Comparison of ENCODE assay signal across 9 mouse cellular contexts in genomic region chr16:76321527-76322165, GRCm38 (mm10). TPM values are rescaled to one million over a fixed set of nuclear protein-coding genes. Genes with fewer than 3 reads are reported as not detected.
A peak's percentile ranks its signal among the peaks of the same experiment; 100 is the strongest.
DNase-seq lines count a peak whose midpoint lies in the region; ATAC-seq and TF ChIP-seq lines count a peak whose summit lies in the region.
"Had no signal": no experiment of that assay in that cellular context is flagged by ENCODE, and none has a peak within 500 bp of the region (broad histone marks: within the 10 kb centered on the region; RNA-seq: fewer than 3 reads in every experiment).

No protein-coding gene starts in this region.

- H3K27me3 ChIP-seq in spleen, adult 2 months (ENCODE audit: control insufficient read depth, insufficient read depth, low read length), result no peaks in the 10 kb centered on the region
- no peaks in the 10 kb centered on the region for H3K27me3 ChIP-seq in embryonic facial prominence, embryonic 13.5 days
- H3K27me3 ChIP-seq in hindbrain, embryonic 14.5 days (ENCODE audit: control insufficient read depth, insufficient read depth, low read length), result no peaks in the 10 kb centered on the region

- TF ChIP-seq CTCF in spleen, adult 2 months (IDR thresholded peaks at IDR 0.05; ENCODE audit: extremely low read depth, insufficient read depth, insufficient read length, insufficient replicate concordance), result no peak

- no peaks in the 10 kb centered on the region for H3K36me3 ChIP-seq in spleen, adult 2 months (ENCODE audit: control insufficient read depth, insufficient read depth, low read length)
- peaks cover 5% of the 10 kb centered on the region; the same call in 1 of the 2 replicates for H3K36me3 ChIP-seq in embryonic facial prominence, embryonic 13.5 days
- no peaks in the 10 kb centered on the region for H3K36me3 ChIP-seq in hindbrain, embryonic 14.5 days (replicated peaks; ENCODE audit: control insufficient read depth, insufficient read depth)

- no peak for DNase-seq in spleen, adult 2 months (ENCODE audit: low read depth in 1 of 2, low spot score in 2 of 2)
- DNase-seq in spleen, postnatal 14 days (ENCODE audit: low spot score in 2 of 2), result no peak
- peak; percentile 39 for DNase-seq in hindbrain, embryonic 14.5 days (ENCODE audit: low spot score)
- peak; percentile 40 for DNase-seq in mesoderm, embryonic 11.5 days (ENCODE audit: low read depth, low spot score)
- DNase-seq in right cerebral cortex, postnatal 4 days, result no peak
- DNase-seq in gastrocnemius, postnatal 10 days, result no peak
- no peak for DNase-seq in urinary bladder, postnatal 10 days (ENCODE audit: low spot score)

- H3K27ac ChIP-seq in spleen, adult 2 months (ENCODE audit: insufficient read depth, low read length), result peak overlapping the region; percentile 55; the same call in 1 of the 2 replicates
- 0 out of 2 replicates have a peak overlapping the region, but pooled peaks have one; percentile 3 for H3K27ac ChIP-seq in embryonic facial prominence, embryonic 13.5 days
- peak overlapping the region; percentile 73 for H3K27ac ChIP-seq in hindbrain, embryonic 14.5 days
- H3K27ac ChIP-seq: macrophage had no signal

- H3K4me3 ChIP-seq in spleen, adult 2 months (ENCODE audit: extremely low read depth, insufficient read depth, insufficient read length), result no peak overlapping the region
- H3K4me3 ChIP-seq in embryonic facial prominence, embryonic 13.5 days, result 0 out of 2 replicates have a peak overlapping the region, but pooled peaks have one; percentile 13
- peak overlapping the region; percentile 11 for H3K4me3 ChIP-seq in hindbrain, embryonic 14.5 days (replicated peaks; ENCODE audit: low read length)

- peaks cover 11% of the 10 kb centered on the region; the same call in 1 of the 2 replicates for H3K4me1 ChIP-seq in spleen, adult 2 months (ENCODE audit: control insufficient read depth, insufficient read depth, insufficient read length)
- H3K4me1 ChIP-seq in embryonic facial prominence, embryonic 13.5 days, result peaks cover 31% of the 10 kb centered on the region
- peaks cover 48% of the 10 kb centered on the region for H3K4me1 ChIP-seq in hindbrain, embryonic 14.5 days (replicated peaks; ENCODE audit: control insufficient read depth, insufficient read depth, low read length)

- WGBS in spleen, adult 2 months, result 35% methylated on average over 11 of the region's 11 CpGs
- WGBS in embryonic facial prominence, embryonic 13.5 days, result 5% methylated on average over 11 of the region's 11 CpGs
- 2% methylated on average over 11 of the region's 11 CpGs for WGBS in hindbrain, embryonic 14.5 days

- no peak overlapping the region; the same call in 1 of the 2 replicates for H3K9ac ChIP-seq in embryonic facial prominence, embryonic 13.5 days
- peak overlapping the region; percentile 33; the same call in 1 of the 2 replicates for H3K9ac ChIP-seq in hindbrain, embryonic 14.5 days

- peak overlapping the region; percentile 44 for H3K4me2 ChIP-seq in embryonic facial prominence, embryonic 13.5 days
- H3K4me2 ChIP-seq in hindbrain, embryonic 14.5 days (replicated peaks), result peak overlapping the region; percentile 47

- no peak for TF ChIP-seq POLR2A in spleen, adult 2 months (IDR thresholded peaks at IDR 0.05; ENCODE audit: low read depth, low read length)

- no peaks in the 10 kb centered on the region for H3K9me3 ChIP-seq in embryonic facial prominence, embryonic 13.5 days
- H3K9me3 ChIP-seq in hindbrain, embryonic 14.5 days (ENCODE audit: control insufficient read depth, low read length), result no peaks in the 10 kb centered on the region

- ATAC-seq in embryonic facial prominence, embryonic 13.5 days (ENCODE audit: insufficient number of reproducible peaks, insufficient read depth, low FRiP score, low TSS enrichment, low read depth), result no peak
- ATAC-seq in hindbrain, embryonic 14.5 days (ENCODE audit: low FRiP score), result peak; percentile 53

RNA-seq across cellular contexts. Expression of gene Nrip1, which starts 52.0 kb away (rescaled TPM):
- 4.5 and 6.5 TPM in 2 replicates for polyA plus RNA-seq in spleen, adult 2 months (2012; rRNA removed)
- polyA plus RNA-seq in embryonic facial prominence, embryonic 13.5 days (2015; fragmentation: Nextera tagmentation; extraction: Ambion mirVana), result 42.6 and 45.0 TPM in 2 replicates
- polyA plus RNA-seq in hindbrain, embryonic 14.5 days (2014; fragmentation: Nextera tagmentation; extraction: Ambion mirVana), result 28.9 and 30.4 TPM in 2 replicates
- total RNA-seq in gastrocnemius, postnatal 10 days (2021), result 10 to 100 TPM; 37.3 to 41.4 TPM

Comparison
In these comparisons a context has a peak if more than half of its experiments do, and no peak if none do; other contexts are left out.
1. DNase-seq: peak in hindbrain, embryonic 14.5 days (single experiment) and mesoderm, embryonic 11.5 days (single experiment); none in spleen, adult 2 months (0 of 2), spleen, postnatal 14 days (0 of 2), right cerebral cortex, postnatal 4 days (single experiment), gastrocnemius, postnatal 10 days (single experiment) and urinary bladder, postnatal 10 days (single experiment).
2. H3K27ac ChIP-seq: peak in every context shown above with its lines; median percentile 73 in hindbrain, embryonic 14.5 days; 55 in spleen, adult 2 months; 3 in embryonic facial prominence, embryonic 13.5 days.